Mouse (Mus musculus) midbrain, postnatal 0 days (tissue): ENCODE data around the gene Sclt1. TPM values are rescaled to one million over a fixed set of nuclear protein-coding genes. Genes with fewer than 3 reads are reported as not detected.

Experiments
- ATAC-seq: fragments of 200-750 bp; cut with Nextera tagmentation; 2 replicates; pipeline ENCODE4 v1.8.0; 2017; ENCODE audit warnings: moderate number of reproducible peaks, mild to moderate bottlenecking, moderate TSS enrichment, moderate library complexity; ENCODE audit not compliant: low FRiP score
- DNase-seq: peaks from one replicate; pipeline ENCODE4 v3.0.0-alpha.2; 2015; ENCODE audit warnings: low spot score
- H3K27ac ChIP-seq: fragments of 300-500 bp; sonication (generic); 2 replicates; pipeline ENCODE4 v1.5.1; 2014; ENCODE audit warnings: low read depth, mild to moderate bottlenecking, low read length, mixed read lengths
- H3K27me3 ChIP-seq: fragments of 300-500 bp; sonication (generic); 2 replicates; pipeline ENCODE4 v1.6.1; 2014; ENCODE audit warnings: low read length, control low read depth, mixed read lengths; ENCODE audit not compliant: insufficient read depth
- H3K36me3 ChIP-seq: fragments of 300-500 bp; sonication (generic); 2 replicates; pipeline ENCODE4 v1.6.1; 2014; ENCODE audit warnings: low read length, control low read depth, mixed read lengths; ENCODE audit not compliant: insufficient read depth
- H3K4me1 ChIP-seq: fragments of 300-500 bp; sonication (generic); 2 replicates; pipeline ENCODE4 v1.6.1; 2014; ENCODE audit warnings: mild to moderate bottlenecking, control low read depth, antibody characterized with exemption, low read length, mixed read lengths; ENCODE audit not compliant: insufficient read depth
- H3K4me2 ChIP-seq: fragments of 300-500 bp; sonication (generic); 2 replicates; pipeline ENCODE4 v1.6.1; 2014; ENCODE audit warnings: low read depth, mild to moderate bottlenecking, low read length, mixed read lengths; ENCODE audit not compliant: poor library complexity, severe bottlenecking
- H3K4me3 ChIP-seq: fragments of 300-500 bp; sonication (generic); 2 replicates; pipeline ENCODE4 v1.5.1; 2014; ENCODE audit warnings: low read depth, mild to moderate bottlenecking, low read length, moderate library complexity
- H3K9ac ChIP-seq: fragments of 300-500 bp; sonication (generic); replicated peaks from 2 replicates; pipeline ENCODE4 v1.6.1; 2014; ENCODE audit warnings: mild to moderate bottlenecking, low read length, moderate library complexity, mixed read lengths; ENCODE audit not compliant: poor library complexity, severe bottlenecking
- H3K9me3 ChIP-seq: fragments of 300-500 bp; sonication (generic); 2 replicates; pipeline ENCODE4 v1.6.1; 2016; ENCODE audit warnings: low read length, control low read depth
- CTCF ChIP-seq: IDR thresholded peaks from 2 replicates; pipeline ENCODE4 v1.5.1; 2016; ENCODE audit warnings: antibody characterized with exemption, mild to moderate bottlenecking
- WGBS: fragments of 180-500 bp; shearing (Covaris S2); extraction: QIAGEN DNeasy Blood & Tissue Kit; methylation state at CpG from one replicate; pipeline ENCODE4 v1.1.7; 2014; 5-methylcytosine and 5-hydroxymethylcytosine counted together
- polyA plus RNA-seq: library from polyadenylated mRNA; unstranded; fragments of >200 nt; fragmentation: Nextera tagmentation; extraction: Ambion mirVana; gene quantifications from 2 replicates; pipeline ENCODE4 v1.2.1, GENCODE M21; 2015
- total RNA-seq: library from RNA; depleted of rRNA; stranded (reverse); fragments of >200 nt; gene quantifications from 2 replicates; pipeline ENCODE4 v1.2.3, GENCODE M21; 2014; rRNA removed

Sclt1 gene
- total and polyA plus RNA-seq, 2 experiments from 2014 or later = 16.8 to 18.0 TPM

DNA sequence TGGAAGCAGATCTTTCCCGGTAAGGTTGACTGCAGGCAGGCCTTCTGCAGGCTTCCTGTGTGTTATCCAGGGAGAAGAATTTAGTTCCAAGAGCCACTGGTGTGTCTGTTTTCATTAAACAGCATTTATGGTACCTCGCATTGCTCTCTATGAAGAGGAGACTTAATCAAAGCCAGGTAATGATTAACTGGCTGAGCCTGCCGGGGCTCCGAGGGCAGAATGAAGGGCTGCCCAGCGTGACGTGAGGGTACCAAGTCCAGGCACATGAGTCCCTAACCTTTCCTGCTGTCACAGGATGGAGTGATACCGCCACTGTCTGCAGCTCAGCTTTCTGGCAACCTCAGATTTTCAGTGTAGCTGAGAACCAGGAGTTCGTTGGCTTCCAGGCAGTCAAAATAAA is 160.9 kb downstream of the Sclt1 start:
- H3K27ac ChIP-seq = peak overlapping the region; percentile 26; the same call in 1 of the 2 replicates
- peaks cover 6% of the 10 kb centered on the region; the same call in 1 of the 2 replicates for H3K4me1 ChIP-seq
- no peaks in the 10 kb centered on the region for H3K36me3 ChIP-seq
- TF ChIP-seq CTCF = no peak
- H3K9me3 ChIP-seq = no peaks in the 10 kb centered on the region
- H3K4me3 ChIP-seq = no peak overlapping the region
- no peak overlapping the region for H3K4me2 ChIP-seq
- WGBS = 48% methylated on average over 8 of the region's 8 CpGs
- H3K27me3 ChIP-seq = no peaks in the 10 kb centered on the region
- ATAC-seq (no peak), DNase-seq (no peak)
- H3K9ac ChIP-seq = 0 out of 2 replicates have a peak overlapping the region, but pooled peaks have one; percentile 3

DNA sequence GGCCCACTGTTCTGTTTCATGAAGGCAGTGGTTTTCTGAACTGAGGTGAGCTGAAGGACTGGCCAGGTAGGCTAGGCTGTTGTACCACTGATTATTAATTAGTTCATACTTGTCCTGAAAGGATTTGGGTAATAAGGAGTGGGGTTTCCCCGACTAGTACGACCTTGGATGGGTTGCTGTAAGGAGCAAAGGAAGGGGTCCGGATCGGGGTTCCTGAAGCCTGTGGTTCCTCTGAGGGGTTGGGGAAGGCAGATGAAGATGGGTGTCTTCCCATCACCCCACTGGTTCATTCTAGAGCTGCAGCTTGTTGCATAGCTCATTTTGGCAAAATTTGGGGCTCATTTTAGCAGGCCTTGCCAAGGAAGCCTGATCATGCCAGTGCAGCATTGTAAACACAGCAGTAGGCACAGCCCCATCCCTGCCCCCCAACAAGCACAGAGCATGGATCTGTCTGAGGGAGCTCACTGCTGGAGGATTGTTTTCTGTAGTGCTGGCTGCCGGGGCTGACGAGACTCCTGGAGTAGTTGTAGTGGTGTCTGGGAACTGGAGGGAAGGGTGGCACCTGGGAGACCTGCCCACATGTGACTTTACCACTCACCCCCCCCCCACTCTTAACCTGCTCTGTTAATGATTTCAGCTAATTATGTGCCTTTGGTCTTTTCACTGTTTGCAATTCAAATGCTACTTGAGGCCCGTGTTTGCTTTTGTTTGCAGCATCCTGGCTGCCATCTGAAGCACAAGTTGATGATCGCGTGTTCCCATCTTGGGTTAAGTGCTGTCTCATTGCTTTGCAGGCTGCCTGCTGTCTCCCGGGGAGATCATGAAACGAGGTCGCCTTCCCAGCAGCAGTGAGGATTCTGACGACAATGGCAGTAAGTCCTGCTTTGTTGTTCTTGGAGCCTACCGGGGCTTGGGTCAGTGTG is 161.7 kb downstream of the Sclt1 start:
- Histone ChIP-seq H3K9ac (0 out of 2 replicates have a peak overlapping the region, but pooled peaks have one; percentile 3), H3K9me3 (no peaks in the 10 kb centered on the region), H3K27me3 (no peaks in the 10 kb centered on the region), H3K36me3 (no peaks in the 10 kb centered on the region), H3K27ac (peak overlapping the region; percentile 26), H3K4me2 (no peak overlapping the region), H3K4me1 (peaks cover 6% of the 10 kb centered on the region; the same call in 1 of the 2 replicates), H3K4me3 (no peak overlapping the region)
- peak; percentile 26 for DNase-seq
- TF ChIP-seq CTCF = no peak
- ATAC-seq = peak; percentile 28; the same call in 1 of the 2 replicates
- 31% methylated on average over 14 of the region's 14 CpGs for WGBS

DNA sequence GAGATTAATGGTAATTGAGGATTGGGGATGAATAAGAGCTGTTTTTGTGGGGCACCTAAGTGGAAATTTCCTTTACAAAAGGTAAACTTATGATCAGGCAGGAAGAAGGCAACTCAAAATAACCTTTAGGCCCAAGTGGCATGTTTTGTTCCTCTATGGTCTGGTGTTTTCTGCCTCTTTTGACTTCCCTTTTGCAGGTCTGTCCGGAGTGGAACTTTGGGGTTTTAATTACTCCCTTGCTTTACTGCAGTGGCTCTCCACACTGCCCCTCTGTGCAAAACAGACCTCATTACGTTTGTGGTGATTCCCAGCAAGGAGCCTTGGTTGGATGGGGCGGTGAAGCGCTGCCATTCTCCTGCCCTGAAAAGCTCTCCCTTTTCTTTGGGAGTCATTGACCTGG is 162.4 kb downstream of the Sclt1 start:
- H3K27ac ChIP-seq = no peak overlapping the region
- H3K9ac ChIP-seq = no peak overlapping the region
- no peak overlapping the region for H3K4me3 ChIP-seq
- DNase-seq = no peak
- peak; percentile 10; the same call in 1 of the 2 replicates for TF ChIP-seq CTCF
- no peaks in the 10 kb centered on the region for H3K9me3 ChIP-seq
- no peaks in the 10 kb centered on the region for H3K27me3 ChIP-seq
- WGBS = 51% methylated on average over 4 of the region's 4 CpGs
- H3K36me3 ChIP-seq = no peaks in the 10 kb centered on the region
- no peak overlapping the region for H3K4me2 ChIP-seq
- peaks cover 6% of the 10 kb centered on the region; the same call in 1 of the 2 replicates for H3K4me1 ChIP-seq
- ATAC-seq = no peak

DNA sequence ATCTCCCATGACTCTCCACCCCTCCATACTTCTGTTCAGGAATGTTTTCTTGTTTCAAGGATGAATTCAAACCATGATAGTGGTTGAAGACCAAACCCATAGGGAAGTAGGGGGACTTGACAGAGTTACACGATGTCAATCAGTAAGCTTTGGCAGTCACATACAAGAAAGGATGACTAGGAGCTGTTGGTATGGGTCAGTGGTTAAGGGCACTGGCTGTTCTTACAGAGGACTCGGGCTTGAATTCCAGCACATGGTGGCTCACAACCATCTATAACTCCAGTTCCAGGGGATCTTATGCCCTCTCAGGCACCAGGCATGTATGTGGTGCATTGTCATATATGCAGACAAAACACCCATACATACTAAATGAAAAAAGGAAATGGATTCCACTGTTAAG is 165.1 kb downstream of the Sclt1 start:
- WGBS = 72% methylated on average over 2 of the region's 2 CpGs
- Histone ChIP-seq H3K27ac (no peak overlapping the region), H3K4me2 (no peak overlapping the region), H3K27me3 (no peaks in the 10 kb centered on the region), H3K9ac (no peak overlapping the region), H3K36me3 (no peaks in the 10 kb centered on the region), H3K9me3 (no peaks in the 10 kb centered on the region), H3K4me1 (peaks cover 6% of the 10 kb centered on the region; the same call in 1 of the 2 replicates), H3K4me3 (no peak overlapping the region)
- no peak for TF ChIP-seq CTCF
- ATAC-seq (no peak), DNase-seq (no peak)

Other genes starting within 250 kb of the Sclt1 start
- 18.8 and 21.8 TPM in 2 replicates for gene Jade1, start 186.8 kb downstream of the Sclt1 start, total RNA-seq
- gene Jade1, start 186.8 kb downstream of the Sclt1 start, polyA plus RNA-seq = 15.0 and 16.7 TPM in 2 replicates
- gene D3Ertd751e, start 97 bp upstream of the Sclt1 start, total RNA-seq = 3.2 and 4.0 TPM in 2 replicates
- 8.9 and 9.0 TPM in 2 replicates for gene D3Ertd751e, start 97 bp upstream of the Sclt1 start, polyA plus RNA-seq